Mouse (Mus musculus) liver, adult 2 months (tissue): ENCODE results near the gene 1700001P01Rik.

ENCODE experiments used
- CTCF ChIP-seq: fragments of 200-500 bp; IDR thresholded peaks from 2 replicates; pipeline ENCODE4 v1.5.1; 2011; ENCODE audit warnings: low read depth, low read length, control low read depth
- POLR2A ChIP-seq: fragments of 200-500 bp; IDR thresholded peaks from 2 replicates; pipeline ENCODE4 v1.6.1; 2011; ENCODE audit warnings: low read length, control low read depth; ENCODE audit not compliant: insufficient read depth; ENCODE audit errors: extremely low read depth

- TF ChIP-seq POLR2A (no peak), CTCF (no peak)
Measured at GRCm38 (mm10) chr11:97728730-97729129, 47.0 kb downstream of the 1700001P01Rik start.
